Mouse (Mus musculus): Measurements from ENCODE around the gene Spcs2.

Spcs2 gene

GRCm38 (mm10) chr7:99795192-99795981 lies 67.9 kb downstream of the Spcs2 start:
- in situ Hi-C loops (cut with MboI, MseI) = loop anchor here (5.0 kb wide), 3 partner anchors 133 to 293 kb away; no protein-coding TSS in a partner anchor

GRCm38 (mm10) chr7:99794096-99794495 lies 69.2 kb downstream of the Spcs2 start:
- in situ Hi-C loops (cut with MboI, MseI) = no loop called here

- in situ Hi-C loops (cut with MboI, MseI) = no loop called here
Measured at GRCm38 (mm10) chr7:99790816-99791215, 72.4 kb downstream of the Spcs2 start.

- in situ Hi-C loops (cut with MboI, MseI) = no loop called here
Measured at GRCm38 (mm10) chr7:99788563-99788962, 74.7 kb downstream of the Spcs2 start.

- in situ Hi-C loops (cut with MboI, MseI) = no loop called here
Measured at GRCm38 (mm10) chr7:99787935-99788334, 75.3 kb downstream of the Spcs2 start.
